Mouse (Mus musculus) cerebellum, adult 2 months (tissue): ENCODE data around the gene Ovol3. TPM values are rescaled to one million over a fixed set of nuclear protein-coding genes. Genes with fewer than 3 reads are reported as not detected.
A peak's percentile ranks its signal among the peaks of the same experiment; 100 is the strongest.

ENCODE experiments used
- DNase-seq, 2 experiments: peaks; one replicate each; pipeline ENCODE4 v3.0.0; 2021
- H3K27ac ChIP-seq: fragments of 200-500 bp; 2 replicates; pipeline ENCODE4 v1.5.1; 2012; ENCODE audit warnings: low read length, control low read depth, inconsistent platforms; ENCODE audit not compliant: insufficient read depth
- H3K27me3 ChIP-seq: fragments of 200-500 bp; 2 replicates; pipeline ENCODE4 v1.6.1; 2012; ENCODE audit warnings: inconsistent platforms, mild to moderate bottlenecking, low read length, moderate library complexity; ENCODE audit not compliant: control insufficient read depth, insufficient read depth
- H3K4me1 ChIP-seq: fragments of 200-500 bp; 2 replicates; pipeline ENCODE4 v1.6.1; 2011; ENCODE audit warnings: low read length; ENCODE audit not compliant: control insufficient read depth, insufficient read depth
- H3K4me3 ChIP-seq: fragments of 200-500 bp; replicated peaks from 2 replicates; pipeline ENCODE3; 2011; ENCODE audit warnings: mild to moderate bottlenecking, low read depth, low read length, control low read depth; ENCODE audit not compliant: insufficient read depth
- CTCF ChIP-seq: fragments of 200-500 bp; IDR thresholded peaks from 2 replicates; pipeline ENCODE4 v1.5.1; 2011; ENCODE audit warnings: low read depth, mild to moderate bottlenecking, control low read depth, low read length, moderate library complexity, borderline replicate concordance; ENCODE audit not compliant: insufficient read depth
- POLR2A ChIP-seq: fragments of 200-500 bp; IDR thresholded peaks from 2 replicates; pipeline ENCODE4 v1.6.1; 2011; ENCODE audit warnings: low read length, control low read depth, borderline replicate concordance; ENCODE audit not compliant: insufficient read depth
- WGBS: fragments of 180-500 bp; shearing (Covaris S2); methylation state at CpG from one replicate; pipeline ENCODE4 v1.1.7; 2018; 5-methylcytosine and 5-hydroxymethylcytosine counted together
- polyA plus RNA-seq: library from polyadenylated mRNA; depleted of rRNA; stranded (reverse); fragments of >200 nt; gene quantifications from 2 replicates; pipeline ENCODE4 v1.2.3, GENCODE M21; 2012

Ovol3 gene
- polyA plus RNA-seq, 1 experiment = not detected

- Histone ChIP-seq H3K4me3 (no peak overlapping the region), H3K27me3 (no peaks in the 10 kb centered on the region), H3K27ac (no peak overlapping the region), H3K4me1 (peaks cover 10% of the 10 kb centered on the region)
- 81% methylated on average over 15 of the region's 15 CpGs for WGBS
- no peak for DNase-seq
- TF ChIP-seq CTCF (no peak), POLR2A (no peak)
These were observed 1.2 kb downstream of the Ovol3 start for GRCm38 (mm10) chr7:30234276-30234858.

DNA sequence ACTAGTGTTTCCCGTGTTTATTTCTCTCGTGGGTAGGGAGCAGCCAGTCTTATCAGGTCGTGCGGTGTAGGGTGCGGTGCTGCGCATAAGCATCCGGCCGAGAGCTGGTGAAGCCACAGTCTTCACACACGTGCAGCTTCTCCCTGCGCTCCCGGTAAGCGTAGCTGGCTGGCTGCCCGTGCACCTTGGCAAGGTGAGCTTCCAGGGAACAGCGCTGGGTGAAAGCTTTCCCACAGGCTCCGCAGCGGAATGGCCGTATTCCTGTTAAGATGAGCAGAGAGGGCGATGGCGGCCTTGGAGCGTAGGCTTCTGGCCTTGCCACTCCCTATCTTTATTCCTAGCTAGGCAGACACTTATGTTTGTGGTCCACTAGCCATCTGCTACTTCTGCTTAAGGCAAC is 2.1 kb downstream of the Ovol3 start:
- peak; percentile 38 to 48 for DNase-seq
- TF ChIP-seq POLR2A = no peak
- TF ChIP-seq CTCF = no peak
- Histone ChIP-seq H3K27ac (no peak overlapping the region), H3K4me3 (peak overlapping the region; percentile 13), H3K27me3 (no peaks in the 10 kb centered on the region), H3K4me1 (peaks cover 10% of the 10 kb centered on the region)
- WGBS = 58% methylated on average over 20 of the region's 20 CpGs

DNA sequence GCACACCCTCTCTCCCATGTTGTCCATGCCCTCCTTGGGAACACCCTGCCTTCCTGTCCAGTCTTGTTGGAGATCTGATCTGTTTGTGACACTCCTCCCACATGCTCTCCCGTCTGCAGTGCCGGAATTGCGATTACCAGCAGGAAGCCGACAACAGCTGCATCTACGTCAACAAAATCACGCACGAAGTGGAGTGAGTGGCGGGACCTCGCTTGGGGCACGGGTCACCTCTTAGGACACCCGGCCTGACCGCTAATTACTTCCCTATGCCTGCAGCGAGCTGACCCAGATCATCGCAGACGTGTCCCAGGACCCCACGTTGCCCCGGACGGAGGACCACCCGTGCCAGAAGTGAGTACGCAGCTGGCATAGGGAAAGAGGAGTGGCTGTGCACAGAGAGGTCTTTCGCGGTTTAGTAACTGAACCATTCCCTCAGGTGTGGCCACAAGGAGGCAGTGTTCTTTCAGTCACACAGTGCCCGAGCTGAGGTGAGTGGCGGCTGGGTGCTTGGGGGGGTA is 2.8 kb downstream of the Ovol3 start:
- peak overlapping the region; percentile 31 for H3K27ac ChIP-seq
- no peaks in the 10 kb centered on the region for H3K27me3 ChIP-seq
- H3K4me1 ChIP-seq = peaks cover 10% of the 10 kb centered on the region
- DNase-seq = peak; percentile 63 to 69
- WGBS = 2% methylated on average over 24 of the region's 24 CpGs
- H3K4me3 ChIP-seq = peak overlapping the region; percentile 88
- TF ChIP-seq POLR2A = 0 out of 2 replicates have a peak, but pooled peaks have one; percentile 4
- TF ChIP-seq CTCF = peak; percentile 57

- peak; percentile 99 to 100 for DNase-seq
- peak within 1 kb of the TSS; percentile 85 for H3K27ac ChIP-seq
- under 1% methylated on average over 67 of the region's 67 CpGs for WGBS
These were observed 3.7 kb downstream of the Ovol3 start, which contains the start of the genes Polr2i and Tbcb for GRCm38 (mm10) chr7:30231669-30232454. Gene Polr2i, plus strand, starts transcription at chr7:30231948. Gene Tbcb, minus strand, starts transcription at chr7:30232272.

GRCm38 (mm10) chr7:30231328-30231668 is 4.2 kb downstream of the Ovol3 start:
- Histone ChIP-seq H3K27me3 (no peaks in the 10 kb centered on the region), H3K27ac (no peak overlapping the region), H3K4me3 (peak overlapping the region; percentile 88), H3K4me1 (peaks cover 10% of the 10 kb centered on the region)
- under 1% methylated on average over 16 of the region's 16 CpGs for WGBS
- TF ChIP-seq CTCF (no peak), POLR2A (no peak)
- DNase-seq = no peak

More at GRCm38 (mm10) chr7:30231669-30232454, 3.7 kb downstream of the Ovol3 start, which contains the start of the genes Polr2i and Tbcb:
- TF ChIP-seq POLR2A (peak; percentile 80), CTCF (no peak)
- Histone ChIP-seq H3K4me3 (peak within 1 kb of the TSS; percentile 88), H3K27me3 (no peaks in the 10 kb centered on the region), H3K4me1 (peaks cover 10% of the 10 kb centered on the region)

GRCm38 (mm10) chr7:30224206-30224605 is 11.3 kb downstream of the Ovol3 start:
- 85% methylated on average over 12 of the region's 12 CpGs for WGBS

GRCm38 (mm10) chr7:30222205-30222604 is 13.3 kb downstream of the Ovol3 start:
- Histone ChIP-seq H3K4me1 (peaks cover 5% of the 10 kb centered on the region; the same call in 1 of the 2 replicates), H3K4me3 (no peak overlapping the region), H3K27ac (no peak overlapping the region), H3K27me3 (no peaks in the 10 kb centered on the region)
- no peak for TF ChIP-seq CTCF
- TF ChIP-seq POLR2A = no peak
- 95% methylated on average over 5 of the region's 5 CpGs for WGBS
- no peak for DNase-seq

More at GRCm38 (mm10) chr7:30224206-30224605, 11.3 kb downstream of the Ovol3 start:
- no peak overlapping the region for H3K4me3 ChIP-seq
- no peak overlapping the region for H3K27ac ChIP-seq
- TF ChIP-seq CTCF (no peak), POLR2A (no peak)
- no peaks in the 10 kb centered on the region for H3K27me3 ChIP-seq
- no peak for DNase-seq
- H3K4me1 ChIP-seq = 0 out of 2 replicates have a peak, but pooled peaks cover under 1% of the 10 kb centered on the region
